Mouse (Mus musculus): ENCODE results near the gene Endov.

GRCm38 (mm10) chr11:119519387-119519786 lies 28.2 kb downstream of the Endov start:
- TF ChIP-seq CTCF (IDR thresholded peaks at IDR 0.05; ENCODE audit: low read depth, low read length), result no peak
- no peak for TF ChIP-seq TAL1 (conservative IDR thresholded peaks at IDR 0.05; ENCODE audit: low read depth, low read length)
- TF ChIP-seq GATA1 (IDR thresholded peaks at IDR 0.05; ENCODE audit: borderline replicate concordance, low read length), result no peak
- no peak for TF ChIP-seq POLR2AphosphoS5 (IDR thresholded peaks at IDR 0.05; ENCODE audit: insufficient replicate concordance, low read depth, low read length)
- TF ChIP-seq GATA2 (IDR thresholded peaks at IDR 0.05; ENCODE audit: borderline replicate concordance, low read depth, low read length), result no peak
